Mouse (Mus musculus): ENCODE results near the gene Rsc1a1.

Gene Rsc1a1

GRCm38 (mm10) chr4:141685499-141685898, at the start of gene Rsc1a1:
Gene Rsc1a1 (minus strand): TSS chr4:141685599.
- DNase-seq (ENCODE audit: low read depth, low spot score) = no peak

- DNase-seq (ENCODE audit: low read depth, low spot score) = no peak
Observed at GRCm38 (mm10) chr4:141735206-141735560, 49.8 kb upstream of the Rsc1a1 start.

GRCm38 (mm10) chr4:141734446-141735205, 49.2 kb upstream of the Rsc1a1 start:
- DNase-seq (ENCODE audit: low read depth, low spot score) = peak; percentile 97

- no peak for DNase-seq (ENCODE audit: low read depth, low spot score)
Observed at GRCm38 (mm10) chr4:141731766-141732165, 46.4 kb upstream of the Rsc1a1 start.

GRCm38 (mm10) chr4:141730401-141730800, 45.0 kb upstream of the Rsc1a1 start:
- DNase-seq (ENCODE audit: low read depth, low spot score) = no peak

- no peak for DNase-seq (ENCODE audit: low read depth, low spot score)
Observed at GRCm38 (mm10) chr4:141729266-141729665, 43.9 kb upstream of the Rsc1a1 start.

GRCm38 (mm10) chr4:141725738-141726137, 40.3 kb upstream of the Rsc1a1 start:
- DNase-seq (ENCODE audit: low read depth, low spot score) = no peak

- no peak for DNase-seq (ENCODE audit: low read depth, low spot score)
Observed at GRCm38 (mm10) chr4:141725277-141725676, 39.9 kb upstream of the Rsc1a1 start.

- no peak for DNase-seq (ENCODE audit: low read depth, low spot score)
Observed at GRCm38 (mm10) chr4:141724594-141724993, 39.2 kb upstream of the Rsc1a1 start.

- no peak for DNase-seq (ENCODE audit: low read depth, low spot score)
Observed at GRCm38 (mm10) chr4:141723673-141724068, 38.3 kb upstream of the Rsc1a1 start.

- peak; percentile 88 for DNase-seq (ENCODE audit: low read depth, low spot score)
Observed at GRCm38 (mm10) chr4:141722731-141723672, 37.6 kb upstream of the Rsc1a1 start, which contains the start of gene Ddi2. Gene Ddi2 (minus strand): TSS chr4:141723419.

GRCm38 (mm10) chr4:141721961-141722360, 36.6 kb upstream of the Rsc1a1 start:
- DNase-seq (ENCODE audit: low read depth, low spot score) = no peak

GRCm38 (mm10) chr4:141720761-141721523, 35.5 kb upstream of the Rsc1a1 start:
- DNase-seq (ENCODE audit: low read depth, low spot score) = no peak

GRCm38 (mm10) chr4:141719304-141719703, 33.9 kb upstream of the Rsc1a1 start:
- no peak for DNase-seq (ENCODE audit: low read depth, low spot score)

GRCm38 (mm10) chr4:141717633-141718032, 32.2 kb upstream of the Rsc1a1 start:
- DNase-seq (ENCODE audit: low read depth, low spot score) = no peak

- DNase-seq (ENCODE audit: low read depth, low spot score) = peak; percentile 38
Observed at GRCm38 (mm10) chr4:141715027-141715426, 29.6 kb upstream of the Rsc1a1 start.

- no peak for DNase-seq (ENCODE audit: low read depth, low spot score)
Observed at GRCm38 (mm10) chr4:141713598-141714142, 28.3 kb upstream of the Rsc1a1 start.

GRCm38 (mm10) chr4:141711250-141711649, 25.9 kb upstream of the Rsc1a1 start:
- no peak for DNase-seq (ENCODE audit: low read depth, low spot score)

GRCm38 (mm10) chr4:141708971-141709370, 23.6 kb upstream of the Rsc1a1 start:
- DNase-seq (ENCODE audit: low read depth, low spot score) = no peak

- no peak for DNase-seq (ENCODE audit: low read depth, low spot score)
Observed at GRCm38 (mm10) chr4:141708005-141708404, 22.6 kb upstream of the Rsc1a1 start.

GRCm38 (mm10) chr4:141705331-141705730, 19.9 kb upstream of the Rsc1a1 start:
- no peak for DNase-seq (ENCODE audit: low read depth, low spot score)
